Mouse (Mus musculus) MN1 (cell line): ENCODE measurements around the gene Pink1.
"Not testable (repeated sequence)": the region's sequence is repeated elsewhere in the genome, so short reads cannot be mapped to it uniquely, and the experiment has no call there.

Experiments used
- DNase-seq: peaks from one replicate; pipeline ENCODE4 v3.0.0-alpha.2; 2016; ENCODE audit warnings: low spot score

The Pink1 gene

GRCm38 (mm10) chr4:138342048-138342447 is 15.9 kb upstream of the Pink1 start:
- no peak for DNase-seq

- no peak for DNase-seq
Measured at GRCm38 (mm10) chr4:138341393-138341792, 15.3 kb upstream of the Pink1 start.

GRCm38 (mm10) chr4:138339963-138340362 is 13.9 kb upstream of the Pink1 start:
- peak; percentile 47 for DNase-seq

- DNase-seq = no peak
Measured at GRCm38 (mm10) chr4:138337341-138337740, 11.2 kb upstream of the Pink1 start.

GRCm38 (mm10) chr4:138336876-138337275 is 10.8 kb upstream of the Pink1 start:
- no peak for DNase-seq

GRCm38 (mm10) chr4:138335648-138336047 is 9.5 kb upstream of the Pink1 start:
- no peak for DNase-seq

GRCm38 (mm10) chr4:138335036-138335435 is 8.9 kb upstream of the Pink1 start:
- DNase-seq = no peak

- DNase-seq = no peak
Measured at GRCm38 (mm10) chr4:138333135-138333534, 7.0 kb upstream of the Pink1 start.

GRCm38 (mm10) chr4:138331647-138332046 is 5.5 kb upstream of the Pink1 start:
- no peak for DNase-seq

- DNase-seq = no peak
Measured at GRCm38 (mm10) chr4:138330264-138330671, 4.2 kb upstream of the Pink1 start.

GRCm38 (mm10) chr4:138327891-138328470 is 1.9 kb upstream of the Pink1 start:
- no peak for DNase-seq

GRCm38 (mm10) chr4:138327155-138327554 is 1.0 kb upstream of the Pink1 start:
- DNase-seq = not testable (repeated sequence)

- DNase-seq = peak; percentile 95
Measured at GRCm38 (mm10) chr4:138325466-138326076, 536 bp downstream of the Pink1 start.

- DNase-seq = no peak
Measured at GRCm38 (mm10) chr4:138324451-138324850, 1.7 kb downstream of the Pink1 start.

- DNase-seq = no peak
Measured at GRCm38 (mm10) chr4:138323753-138324152, 2.4 kb downstream of the Pink1 start.

GRCm38 (mm10) chr4:138322692-138323091 is 3.4 kb downstream of the Pink1 start:
- DNase-seq = no peak

- no peak for DNase-seq
Measured at GRCm38 (mm10) chr4:138321488-138321887, 4.6 kb downstream of the Pink1 start.

GRCm38 (mm10) chr4:138320711-138321110 is 5.4 kb downstream of the Pink1 start:
- DNase-seq = no peak

GRCm38 (mm10) chr4:138319508-138319907 is 6.6 kb downstream of the Pink1 start:
- peak; percentile 92 for DNase-seq

- peak; percentile 78 for DNase-seq
Measured at GRCm38 (mm10) chr4:138318509-138319266, 7.4 kb downstream of the Pink1 start.

GRCm38 (mm10) chr4:138316369-138316768 is 9.7 kb downstream of the Pink1 start:
- no peak for DNase-seq

GRCm38 (mm10) chr4:138315781-138316180 is 10.3 kb downstream of the Pink1 start:
- DNase-seq = no peak

GRCm38 (mm10) chr4:138313795-138314194 is 12.3 kb downstream of the Pink1 start:
- no peak for DNase-seq
